Mouse (Mus musculus): ENCODE results near the gene Ap5s1. TPM values are rescaled to one million over a fixed set of nuclear protein-coding genes. Genes with fewer than 3 reads are reported as not detected.

Ap5s1 gene
- polyA plus RNA-seq, 1 experiment from 2014 or later = 25.1 TPM

DNA sequence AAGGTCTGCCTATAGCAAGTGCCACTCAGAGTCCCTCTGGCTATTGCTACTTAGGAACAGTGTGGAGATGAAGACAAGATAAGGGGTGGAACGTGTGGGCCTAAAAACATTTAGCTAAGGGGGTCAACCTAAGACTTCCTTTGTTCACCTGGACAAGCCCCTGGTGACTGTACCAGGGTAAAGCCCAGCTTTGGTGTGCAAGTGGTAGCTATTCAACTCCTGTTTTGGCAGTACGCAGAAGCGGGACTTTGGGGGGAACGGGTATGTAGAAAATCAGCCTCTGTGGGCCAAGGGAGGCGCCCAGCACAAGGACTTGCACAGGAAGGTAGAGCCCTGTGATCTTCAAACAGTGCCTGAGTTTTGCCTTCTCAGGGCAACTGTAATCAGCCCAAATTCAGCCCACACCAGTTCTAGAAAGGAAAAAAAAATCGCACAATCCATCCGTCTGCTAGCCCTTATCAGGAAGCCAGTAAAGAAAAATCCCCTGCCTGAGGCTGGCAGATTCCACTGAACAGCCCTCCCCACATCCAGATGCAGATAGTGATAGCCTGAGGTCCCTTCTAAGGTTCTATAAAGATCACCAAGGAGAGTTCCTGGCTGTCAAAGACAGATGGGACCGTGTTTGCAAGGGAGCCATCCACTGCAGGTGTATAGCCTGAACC is 1.2 kb upstream of the Ap5s1 start:
- peaks cover 20% of the 10 kb centered on the region for H3K4me1 ChIP-seq (ENCODE audit: control insufficient read depth, insufficient read depth, low read length)
- no peak overlapping the region for H3K4me3 ChIP-seq (ENCODE audit: low read depth, low read length)
- DNase-seq (ENCODE audit: low spot score) (no peak), ATAC-seq (ENCODE audit: low read depth) (no peak)
- WGBS = 85% methylated on average over 8 of the region's 8 CpGs
- H3K9me3 ChIP-seq (ENCODE audit: control insufficient read depth, low read length) = no peaks in the 10 kb centered on the region
- no peak overlapping the region for H3K27ac ChIP-seq (replicated peaks; ENCODE audit: low read depth, low read length)
- no peak overlapping the region for H3K9ac ChIP-seq (ENCODE audit: low read depth, low read length)
- no peak overlapping the region for H3K4me2 ChIP-seq (ENCODE audit: low read depth, low read length)
- no peaks in the 10 kb centered on the region for H3K36me3 ChIP-seq (ENCODE audit: control insufficient read depth, insufficient read depth, low read length)
- no peaks in the 10 kb centered on the region for H3K27me3 ChIP-seq (replicated peaks; ENCODE audit: control insufficient read depth, insufficient read depth, low read length)

GRCm38 (mm10) chr2:131208356-131208755 is 1.5 kb downstream of the Ap5s1 start:
- no peak for ATAC-seq (ENCODE audit: low read depth)
- Histone ChIP-seq H3K9ac (ENCODE audit: low read depth, low read length) (no peak overlapping the region), H3K4me2 (ENCODE audit: low read depth, low read length) (no peak overlapping the region), H3K27ac (replicated peaks; ENCODE audit: low read depth, low read length) (no peak overlapping the region), H3K4me3 (ENCODE audit: low read depth, low read length) (no peak overlapping the region), H3K4me1 (ENCODE audit: control insufficient read depth, insufficient read depth, low read length) (peaks cover 25% of the 10 kb centered on the region), H3K9me3 (ENCODE audit: control insufficient read depth, low read length) (no peaks in the 10 kb centered on the region), H3K36me3 (ENCODE audit: control insufficient read depth, insufficient read depth, low read length) (peaks cover 5% of the 10 kb centered on the region), H3K27me3 (replicated peaks; ENCODE audit: control insufficient read depth, insufficient read depth, low read length) (no peaks in the 10 kb centered on the region)
- no peak for DNase-seq (ENCODE audit: low spot score)
- 84% methylated on average over 2 of the region's 2 CpGs for WGBS

- H3K4me3 ChIP-seq (ENCODE audit: low read depth, low read length) = peak overlapping the region; percentile 64; the same call in 1 of the 2 replicates
- H3K36me3 ChIP-seq (ENCODE audit: control insufficient read depth, insufficient read depth, low read length) = peaks cover 5% of the 10 kb centered on the region
- WGBS = 82% methylated on average over 4 of the region's 4 CpGs
- H3K4me2 ChIP-seq (ENCODE audit: low read depth, low read length) = peak overlapping the region; percentile 57
- ATAC-seq (ENCODE audit: low read depth) (no peak), DNase-seq (ENCODE audit: low spot score) (no peak)
- no peaks in the 10 kb centered on the region for H3K27me3 ChIP-seq (replicated peaks; ENCODE audit: control insufficient read depth, insufficient read depth, low read length)
- peaks cover 19% of the 10 kb centered on the region for H3K4me1 ChIP-seq (ENCODE audit: control insufficient read depth, insufficient read depth, low read length)
- H3K9me3 ChIP-seq (ENCODE audit: control insufficient read depth, low read length) = no peaks in the 10 kb centered on the region
- H3K27ac ChIP-seq (replicated peaks; ENCODE audit: low read depth, low read length) = peak overlapping the region; percentile 83; the same call in 1 of the 2 replicates
- H3K9ac ChIP-seq (ENCODE audit: low read depth, low read length) = peak overlapping the region; percentile 75; the same call in 1 of the 2 replicates
These were observed 2.4 kb downstream of the Ap5s1 start for GRCm38 (mm10) chr2:131209125-131209795.

DNA sequence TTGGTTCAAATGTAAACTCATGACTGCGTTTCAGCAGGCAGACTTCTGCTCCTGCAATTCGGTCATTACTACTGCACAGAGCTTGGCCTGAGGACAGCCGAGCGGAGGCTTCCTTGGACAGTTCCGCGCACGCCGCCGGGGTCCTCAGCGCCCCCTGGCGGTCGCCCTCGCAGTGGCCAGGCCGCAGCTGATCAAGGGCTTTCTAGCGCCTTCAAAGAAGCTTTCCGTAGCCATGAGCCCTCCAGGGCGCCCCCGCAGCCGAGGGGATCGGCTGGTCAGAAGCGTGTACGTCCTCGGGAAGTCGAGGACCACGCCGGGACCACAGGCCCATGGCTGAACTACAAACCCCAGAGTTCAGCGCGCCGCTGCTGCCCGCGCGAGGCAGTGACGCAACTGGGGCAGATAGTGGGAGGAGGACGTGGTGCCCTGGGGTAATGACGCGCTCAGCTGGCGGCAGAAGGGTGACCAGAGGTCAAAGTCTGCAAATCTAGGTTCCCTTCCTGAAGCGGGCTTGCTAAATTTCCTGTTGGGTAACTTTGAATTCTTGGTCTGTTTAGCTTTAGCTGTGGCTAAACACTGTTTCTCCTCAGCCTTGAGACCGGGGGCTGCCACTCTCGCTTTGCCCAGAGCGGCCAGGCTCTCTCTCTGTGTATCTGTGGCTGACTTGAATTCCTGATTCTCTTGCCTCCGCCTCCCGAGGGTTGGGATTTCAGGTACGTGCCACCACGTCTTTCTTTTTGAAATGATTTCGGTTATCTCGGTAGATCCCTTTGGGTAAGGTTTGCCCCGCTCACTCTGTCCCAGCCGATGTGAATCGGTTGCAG is 3.3 kb downstream of the Ap5s1 start:
- Histone ChIP-seq H3K27ac (replicated peaks; ENCODE audit: low read depth, low read length) (peak overlapping the region; percentile 83), H3K9me3 (ENCODE audit: control insufficient read depth, low read length) (no peaks in the 10 kb centered on the region), H3K4me1 (ENCODE audit: control insufficient read depth, insufficient read depth, low read length) (peaks cover 12% of the 10 kb centered on the region), H3K4me3 (ENCODE audit: low read depth, low read length) (peak overlapping the region; percentile 64), H3K4me2 (ENCODE audit: low read depth, low read length) (peak overlapping the region; percentile 57), H3K36me3 (ENCODE audit: control insufficient read depth, insufficient read depth, low read length) (peaks cover 5% of the 10 kb centered on the region), H3K27me3 (replicated peaks; ENCODE audit: control insufficient read depth, insufficient read depth, low read length) (no peaks in the 10 kb centered on the region), H3K9ac (ENCODE audit: low read depth, low read length) (peak overlapping the region; percentile 75)
- DNase-seq (ENCODE audit: low spot score) (peak; percentile 96), ATAC-seq (ENCODE audit: low read depth) (peak; percentile 97)
- 1% methylated on average over 46 of the region's 50 CpGs for WGBS

DNA sequence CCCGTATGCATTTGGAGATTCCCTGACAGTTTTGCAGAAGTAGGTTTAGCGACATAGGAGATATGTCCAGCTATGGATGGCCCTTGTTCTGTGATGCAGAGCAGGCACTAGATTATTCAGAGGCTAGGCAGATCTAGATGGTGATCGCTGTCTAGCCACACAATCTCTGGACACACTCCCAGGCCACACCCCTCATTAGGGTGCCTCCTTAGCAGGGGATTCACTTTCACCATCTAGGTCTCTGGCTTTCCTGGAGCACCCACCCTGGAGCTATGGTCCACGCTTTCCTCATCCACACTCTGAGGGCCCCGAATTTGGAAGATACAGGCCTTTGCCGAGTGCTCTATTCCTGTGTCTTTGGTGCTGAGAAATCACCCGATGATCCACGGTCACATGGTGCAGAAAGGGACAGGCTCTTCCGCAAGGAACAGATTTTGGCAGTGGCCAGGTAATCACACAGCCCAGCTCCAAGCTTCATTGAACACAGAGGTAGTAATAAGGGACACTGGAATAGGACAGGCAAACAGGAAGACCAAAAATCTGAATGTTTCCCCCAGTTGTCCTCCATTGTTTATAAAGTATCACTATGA is 4.2 kb downstream of the Ap5s1 start:
- peak overlapping the region; percentile 75 for H3K9ac ChIP-seq (ENCODE audit: low read depth, low read length)
- no peaks in the 10 kb centered on the region for H3K9me3 ChIP-seq (ENCODE audit: control insufficient read depth, low read length)
- peak overlapping the region; percentile 83; the same call in 1 of the 2 replicates for H3K27ac ChIP-seq (replicated peaks; ENCODE audit: low read depth, low read length)
- peak overlapping the region; percentile 64 for H3K4me3 ChIP-seq (ENCODE audit: low read depth, low read length)
- H3K36me3 ChIP-seq (ENCODE audit: control insufficient read depth, insufficient read depth, low read length) = peaks cover 5% of the 10 kb centered on the region
- H3K27me3 ChIP-seq (replicated peaks; ENCODE audit: control insufficient read depth, insufficient read depth, low read length) = no peaks in the 10 kb centered on the region
- ATAC-seq (ENCODE audit: low read depth) (no peak), DNase-seq (ENCODE audit: low spot score) (no peak)
- 64% methylated on average over 9 of the region's 9 CpGs for WGBS
- peak overlapping the region; percentile 57 for H3K4me2 ChIP-seq (ENCODE audit: low read depth, low read length)
- H3K4me1 ChIP-seq (ENCODE audit: control insufficient read depth, insufficient read depth, low read length) = peaks cover 11% of the 10 kb centered on the region; the same call in 1 of the 2 replicates

GRCm38 (mm10) chr2:131213773-131214172 is 6.9 kb downstream of the Ap5s1 start:
- H3K27ac ChIP-seq (replicated peaks; ENCODE audit: low read depth, low read length) = no peak overlapping the region
- H3K9me3 ChIP-seq (ENCODE audit: control insufficient read depth, low read length) = no peaks in the 10 kb centered on the region
- peaks cover 11% of the 10 kb centered on the region; the same call in 1 of the 2 replicates for H3K4me1 ChIP-seq (ENCODE audit: control insufficient read depth, insufficient read depth, low read length)
- 82% methylated on average over 7 of the region's 7 CpGs for WGBS
- no peak overlapping the region for H3K4me3 ChIP-seq (ENCODE audit: low read depth, low read length)
- H3K4me2 ChIP-seq (ENCODE audit: low read depth, low read length) = no peak overlapping the region
- H3K9ac ChIP-seq (ENCODE audit: low read depth, low read length) = no peak overlapping the region
- H3K27me3 ChIP-seq (replicated peaks; ENCODE audit: control insufficient read depth, insufficient read depth, low read length) = no peaks in the 10 kb centered on the region
- peaks cover 5% of the 10 kb centered on the region for H3K36me3 ChIP-seq (ENCODE audit: control insufficient read depth, insufficient read depth, low read length)
- DNase-seq (ENCODE audit: low spot score) (no peak), ATAC-seq (ENCODE audit: low read depth) (no peak)

- Histone ChIP-seq H3K9ac (ENCODE audit: low read depth, low read length) (no peak overlapping the region), H3K27me3 (replicated peaks; ENCODE audit: control insufficient read depth, insufficient read depth, low read length) (no peaks in the 10 kb centered on the region), H3K4me1 (ENCODE audit: control insufficient read depth, insufficient read depth, low read length) (peaks cover 2% of the 10 kb centered on the region; the same call in 1 of the 2 replicates), H3K27ac (replicated peaks; ENCODE audit: low read depth, low read length) (no peak overlapping the region), H3K9me3 (ENCODE audit: control insufficient read depth, low read length) (no peaks in the 10 kb centered on the region), H3K4me2 (ENCODE audit: low read depth, low read length) (no peak overlapping the region), H3K4me3 (ENCODE audit: low read depth, low read length) (no peak overlapping the region), H3K36me3 (ENCODE audit: control insufficient read depth, insufficient read depth, low read length) (peaks cover 5% of the 10 kb centered on the region)
- ATAC-seq (ENCODE audit: low read depth) (no peak), DNase-seq (ENCODE audit: low spot score) (no peak)
- 85% methylated on average over 7 of the region's 7 CpGs for WGBS
These were observed 9.3 kb downstream of the Ap5s1 start for GRCm38 (mm10) chr2:131215941-131216858.

Data from embryonic facial prominence, embryonic 14.5 days (tissue).